Mouse (Mus musculus) retina, postnatal 7 days (tissue): ENCODE measurements around the gene Rabl3.

Experiments
- DNase-seq: peaks from one replicate; pipeline ENCODE4 v3.0.0-alpha.2; 2012; ENCODE audit warnings: low read depth, low spot score

The Rabl3 gene

DNA sequence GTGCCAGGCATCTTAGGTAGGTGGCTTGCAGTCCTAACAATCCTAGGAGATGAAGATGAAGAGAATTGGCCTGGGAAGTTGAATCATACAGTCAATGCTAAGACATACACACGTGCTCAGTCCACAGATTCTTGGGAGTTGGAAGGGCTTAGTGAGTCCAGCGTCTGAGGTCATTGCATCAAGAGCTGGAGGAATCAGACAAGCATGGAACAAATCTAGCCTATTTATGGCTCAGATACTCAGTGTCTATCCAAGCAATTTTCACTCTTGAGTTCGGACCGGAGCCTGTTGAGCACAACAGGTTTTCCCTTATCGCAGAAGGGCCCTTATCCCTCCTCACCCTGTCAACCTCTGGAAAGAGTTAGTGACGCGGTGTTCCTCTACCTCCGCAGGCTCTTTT lies 51.9 kb downstream of the Rabl3 start:
- no peak for DNase-seq

DNA sequence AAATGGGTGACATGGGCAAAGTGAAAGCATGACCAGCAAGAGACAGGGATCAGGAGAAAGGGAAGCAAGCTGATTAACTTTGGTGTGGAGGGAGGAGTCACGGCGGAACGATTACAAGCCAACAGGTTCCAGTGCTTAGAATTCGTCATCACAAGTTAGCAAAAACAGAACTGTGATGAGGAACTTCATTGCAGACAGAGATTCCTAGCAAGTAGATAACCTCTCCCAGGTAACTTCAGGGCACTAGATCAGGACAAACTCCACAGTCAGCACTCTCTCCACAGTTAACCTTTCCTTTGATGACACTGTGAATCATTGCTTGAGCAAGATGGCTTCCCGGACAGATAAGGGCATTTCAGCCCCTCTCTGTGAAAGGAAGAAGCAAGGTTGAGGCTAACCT lies 57.7 kb downstream of the Rabl3 start:
- DNase-seq = no peak

DNA sequence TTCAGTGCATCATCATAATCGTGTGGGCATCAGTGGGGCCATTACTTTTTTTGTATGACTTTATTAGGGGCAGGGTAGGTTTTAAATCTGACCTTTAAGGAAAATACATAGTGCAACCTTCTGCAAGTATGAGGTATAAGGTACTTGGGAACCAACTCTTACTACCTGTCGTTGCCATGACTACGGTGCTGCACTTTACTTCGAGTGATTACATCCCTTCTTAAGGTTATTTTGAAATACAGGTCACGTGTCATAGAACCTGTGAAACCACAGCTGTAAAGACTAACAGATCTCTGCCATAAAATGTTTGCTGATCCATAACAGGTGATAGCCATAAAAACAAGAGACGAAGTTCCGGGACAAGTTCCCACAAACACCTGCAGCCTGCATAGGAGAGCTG lies 58.8 kb downstream of the Rabl3 start:
- no peak for DNase-seq

DNA sequence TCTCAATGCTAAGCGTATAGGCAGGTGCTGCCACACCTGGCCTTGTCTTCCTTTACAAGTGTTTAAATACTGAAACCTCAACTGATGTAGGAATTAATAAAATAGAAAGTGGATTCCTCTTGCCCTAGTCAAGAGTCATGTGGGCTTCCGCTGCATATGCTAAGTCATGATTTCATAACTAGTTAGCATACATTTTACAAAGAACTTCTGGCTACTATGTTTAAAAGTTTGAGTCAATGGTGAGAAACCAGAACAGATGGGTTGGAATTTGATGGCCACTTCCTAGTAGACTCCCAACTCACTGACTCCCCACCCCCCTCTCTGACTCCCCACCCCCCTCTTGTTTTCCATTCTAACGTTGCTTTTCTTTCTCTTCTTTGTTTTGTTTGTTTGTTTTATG lies 59.6 kb downstream of the Rabl3 start:
- no peak for DNase-seq

DNA sequence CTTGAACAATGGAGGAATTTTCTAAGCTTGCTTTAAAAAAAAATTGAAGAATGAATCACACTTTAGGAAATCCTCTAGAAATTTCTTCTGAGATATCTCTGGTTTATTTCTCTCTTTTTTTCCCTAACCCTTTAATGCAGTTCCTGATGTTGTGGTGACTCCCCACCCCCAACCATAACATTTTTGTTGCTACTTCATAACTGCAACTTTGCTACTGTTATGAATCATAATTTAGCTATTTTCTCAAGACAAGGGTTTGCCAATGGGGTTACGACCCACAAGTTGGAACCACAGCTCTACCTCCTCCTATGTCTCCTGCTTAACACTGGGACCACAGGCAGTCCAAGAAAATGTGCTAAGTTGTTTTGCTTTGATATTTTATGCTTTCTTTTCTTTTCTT lies 63.7 kb downstream of the Rabl3 start:
- no peak for DNase-seq

DNA sequence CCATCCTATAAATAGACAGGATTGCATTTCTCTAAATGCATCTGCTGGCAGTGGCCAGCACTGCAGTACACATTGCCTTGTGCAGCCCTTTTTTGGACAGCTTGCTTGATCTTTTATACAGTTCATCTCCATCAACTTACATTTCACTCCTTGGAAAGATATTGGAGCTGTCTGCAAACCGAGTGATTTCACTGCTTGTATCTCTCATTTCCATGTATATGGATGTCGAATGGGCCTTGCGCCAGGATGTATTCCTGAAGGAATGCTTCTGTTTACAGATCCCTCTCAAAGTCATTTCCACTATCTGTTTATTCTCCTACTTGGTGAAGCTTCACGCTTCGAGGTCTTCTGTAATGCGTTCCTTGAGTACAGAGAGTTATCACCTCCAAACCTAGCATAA lies 64.6 kb downstream of the Rabl3 start:
- DNase-seq = no peak

DNA sequence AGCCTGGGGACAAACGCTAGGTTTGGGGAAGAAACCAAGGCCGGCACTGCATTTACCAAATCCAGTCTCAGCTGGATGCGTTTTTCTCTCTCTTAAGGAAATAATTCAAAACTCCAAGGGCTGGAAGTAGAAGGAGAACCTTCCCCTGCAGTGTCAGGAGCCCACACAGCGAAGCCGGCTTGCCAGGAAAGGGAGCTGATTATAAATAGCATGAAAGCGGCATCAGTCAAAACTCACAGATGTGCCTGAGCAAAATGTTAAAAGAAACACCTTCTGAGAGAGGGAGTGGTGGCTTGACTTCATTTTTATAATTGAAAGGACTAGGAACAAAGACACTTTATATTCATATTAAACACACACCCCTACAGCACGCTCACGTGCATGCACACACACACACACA lies 70.6 kb downstream of the Rabl3 start:
- no peak for DNase-seq

DNA sequence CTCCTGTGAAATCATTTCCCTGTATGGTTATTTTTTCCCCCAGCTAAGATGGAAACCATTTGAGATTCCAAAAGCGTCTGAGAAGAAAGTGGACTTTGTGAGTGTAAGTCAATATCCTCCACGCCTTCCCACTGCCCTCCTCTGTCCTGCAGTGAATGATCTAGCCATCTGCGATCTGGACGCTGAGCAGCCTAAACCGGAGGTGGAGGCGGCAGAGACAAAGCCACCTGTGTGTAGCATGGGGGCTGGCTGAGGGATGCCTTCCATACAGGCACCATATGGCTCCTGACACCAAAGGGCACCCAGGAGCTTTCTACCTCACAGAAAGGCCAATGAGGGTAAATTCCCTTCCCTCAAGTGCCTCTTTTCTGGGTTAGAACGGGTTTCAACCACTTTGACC lies 71.4 kb downstream of the Rabl3 start:
- no peak for DNase-seq

DNA sequence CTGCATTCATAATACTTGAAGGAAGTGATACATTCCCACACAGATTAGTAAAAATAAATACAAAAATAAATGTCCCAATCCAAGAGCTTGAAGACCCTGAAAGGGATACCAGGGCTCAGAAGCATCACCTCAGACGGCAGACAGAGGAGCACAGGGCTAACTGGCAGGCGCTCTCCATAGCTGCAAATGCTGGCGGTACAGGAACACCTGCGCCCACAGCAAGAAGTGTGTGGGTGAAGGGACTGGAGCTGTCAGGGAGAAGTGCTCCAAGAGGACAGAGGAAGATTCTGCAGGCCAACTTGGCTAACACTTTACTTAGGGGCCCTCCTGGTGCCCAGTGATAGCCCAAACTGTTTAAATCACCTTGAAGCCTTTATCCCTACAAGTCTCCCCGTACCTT lies 72.3 kb downstream of the Rabl3 start:
- DNase-seq = no peak

DNA sequence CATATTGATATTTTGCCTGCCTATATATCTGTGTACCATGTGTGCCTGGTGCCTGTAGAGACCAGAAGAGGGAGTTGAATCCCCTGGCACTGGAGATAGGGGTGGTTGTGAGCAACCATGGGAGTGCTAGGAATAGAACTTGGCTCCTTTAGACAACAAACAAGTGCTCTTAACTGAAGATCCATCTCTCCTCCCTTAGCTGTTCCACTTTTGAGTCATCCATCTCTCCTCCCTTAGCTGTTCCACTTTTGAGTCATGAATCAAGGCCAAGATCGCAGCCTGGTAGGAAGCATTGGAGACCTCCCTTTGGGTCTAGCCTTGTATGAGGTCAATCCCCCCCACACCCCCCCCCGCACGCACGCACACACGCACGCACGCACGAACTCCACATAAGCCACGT lies 74.9 kb downstream of the Rabl3 start:
- DNase-seq = no peak

DNA sequence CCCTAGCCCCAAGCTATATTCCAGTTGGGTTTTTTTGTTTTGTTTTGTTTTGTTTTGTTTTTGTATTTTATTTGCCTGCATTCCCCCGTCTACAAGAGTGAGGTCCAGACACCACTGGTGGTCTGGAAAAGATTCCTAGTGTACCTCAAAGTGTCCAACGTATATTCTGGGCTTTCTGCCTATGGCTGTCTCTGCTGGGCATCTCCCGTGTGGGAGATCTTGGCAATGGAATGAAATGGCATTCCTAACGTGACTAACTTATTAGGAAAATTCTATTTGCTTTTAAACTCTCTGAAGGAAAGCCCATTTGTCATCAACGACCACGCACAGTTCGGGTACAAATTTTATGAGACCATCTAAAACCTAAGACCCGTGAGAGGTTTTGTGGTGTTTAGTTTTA lies 75.7 kb downstream of the Rabl3 start:
- DNase-seq = no peak

DNA sequence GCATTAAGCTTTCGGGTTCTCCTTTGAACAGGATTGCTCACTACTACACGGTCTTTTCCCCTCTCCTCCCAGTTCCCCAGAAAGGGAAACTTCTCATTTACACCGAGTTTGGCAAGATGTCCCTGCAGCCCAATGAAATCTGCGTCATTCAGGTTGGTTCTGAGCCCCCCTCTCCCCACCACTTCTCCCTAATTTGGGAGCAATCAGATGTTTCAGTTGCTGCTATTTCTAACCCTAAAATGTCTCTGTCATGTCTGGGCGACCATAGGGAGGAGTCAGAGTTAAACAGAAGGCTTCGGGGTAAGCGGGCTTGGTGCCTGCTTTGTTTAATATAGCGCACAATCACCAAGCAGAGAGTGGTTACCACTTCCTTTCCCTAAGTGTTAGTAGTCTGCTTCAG lies 76.4 kb downstream of the Rabl3 start:
- no peak for DNase-seq

DNA sequence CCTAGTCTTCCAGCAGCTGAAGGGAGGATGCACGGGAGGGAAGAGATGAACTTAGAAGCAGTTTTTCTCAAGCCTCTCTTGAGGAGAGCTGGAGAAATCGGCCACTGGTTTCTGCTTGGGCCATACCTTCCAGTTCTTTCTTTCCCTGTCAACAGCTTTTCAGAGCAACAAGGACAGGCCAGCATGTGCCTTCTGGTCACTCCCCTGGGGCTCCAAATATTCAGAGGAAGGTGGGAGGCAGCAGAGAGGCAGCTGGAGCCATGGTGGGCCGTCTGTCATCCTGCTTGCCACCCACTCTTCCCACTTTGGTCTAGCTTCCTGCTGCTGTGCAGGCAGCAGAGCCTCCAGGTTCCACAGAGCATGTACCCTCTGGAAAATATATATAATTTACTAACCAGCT lies 78.0 kb downstream of the Rabl3 start:
- no peak for DNase-seq
